Mouse (Mus musculus) spleen, adult 18-20 months (tissue): Measurements from ENCODE around the gene Faf2.

Source experiments
- DNase-seq, 2 experiments: peaks; one replicate each; pipeline ENCODE4 v3.0.0; 2022; ENCODE audit warnings: mixed read lengths in 2 of 2

Faf2 gene

GRCm38 (mm10) chr13:54621155-54621932 is at the start of gene Faf2:
Gene Faf2, plus strand, starts transcription at chr13:54621784.
- peak; percentile 96 to 99 for DNase-seq

DNA sequence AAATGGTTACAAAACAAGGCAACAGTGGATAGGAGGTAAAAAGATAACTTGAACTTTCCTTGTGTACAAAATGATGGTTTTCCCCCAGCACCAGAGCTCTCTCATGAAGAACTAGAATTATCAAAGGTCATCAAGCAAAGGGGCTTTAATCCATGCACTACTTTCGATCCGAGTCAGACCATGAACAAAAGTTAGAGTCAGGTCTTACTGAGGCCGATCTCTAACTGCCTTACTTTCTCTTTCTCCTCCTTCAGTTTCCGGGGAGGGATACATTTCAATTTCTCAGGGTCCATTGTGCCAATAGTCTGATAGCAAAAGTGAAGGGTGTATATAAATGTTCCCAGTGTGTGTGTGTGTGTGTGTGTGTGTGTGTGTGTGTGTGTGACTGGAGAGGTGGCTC is 49.0 kb upstream of the Faf2 start:
- no peak for DNase-seq

DNA sequence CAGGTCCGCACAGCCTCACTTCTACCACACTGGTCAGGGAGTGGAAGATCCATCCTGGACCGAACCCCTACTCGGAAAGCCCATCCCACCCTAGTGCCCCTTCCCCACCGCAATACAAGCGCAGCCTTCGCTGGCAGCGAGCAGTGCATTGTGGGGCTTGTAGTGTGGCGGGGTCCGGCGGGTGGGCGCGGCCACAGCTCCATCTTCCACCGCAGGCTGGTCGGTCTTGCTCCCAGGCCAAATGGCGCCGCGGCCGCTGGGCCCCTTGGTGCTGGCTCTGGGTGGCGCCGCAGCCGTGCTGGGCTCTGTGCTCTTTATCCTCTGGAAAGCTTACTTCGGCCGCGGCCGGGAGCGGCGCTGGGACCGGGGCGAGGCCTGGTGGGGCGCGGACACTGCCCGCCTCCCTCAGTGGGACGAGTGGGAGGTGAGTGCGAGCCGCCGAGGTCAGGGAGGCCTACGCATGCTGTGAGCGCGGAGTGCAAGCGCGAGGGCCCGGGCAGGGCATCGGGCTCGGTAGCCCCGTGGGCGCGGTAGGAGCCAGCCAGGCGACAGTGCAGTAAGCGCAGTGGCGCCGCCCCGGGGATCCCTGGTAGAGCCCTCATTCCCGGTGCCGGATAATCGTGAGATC is 46.6 kb upstream of the Faf2 start, which contains the start of gene Arl10:
Gene Arl10 (plus strand): TSS at position 162 of the 628 bp plus-strand sequence.
- peak; percentile 49 to 71 for DNase-seq

GRCm38 (mm10) chr13:54575489-54575888 is 46.1 kb upstream of the Faf2 start:
- DNase-seq, result peak in 1 of 2 experiments; percentile 12

DNA sequence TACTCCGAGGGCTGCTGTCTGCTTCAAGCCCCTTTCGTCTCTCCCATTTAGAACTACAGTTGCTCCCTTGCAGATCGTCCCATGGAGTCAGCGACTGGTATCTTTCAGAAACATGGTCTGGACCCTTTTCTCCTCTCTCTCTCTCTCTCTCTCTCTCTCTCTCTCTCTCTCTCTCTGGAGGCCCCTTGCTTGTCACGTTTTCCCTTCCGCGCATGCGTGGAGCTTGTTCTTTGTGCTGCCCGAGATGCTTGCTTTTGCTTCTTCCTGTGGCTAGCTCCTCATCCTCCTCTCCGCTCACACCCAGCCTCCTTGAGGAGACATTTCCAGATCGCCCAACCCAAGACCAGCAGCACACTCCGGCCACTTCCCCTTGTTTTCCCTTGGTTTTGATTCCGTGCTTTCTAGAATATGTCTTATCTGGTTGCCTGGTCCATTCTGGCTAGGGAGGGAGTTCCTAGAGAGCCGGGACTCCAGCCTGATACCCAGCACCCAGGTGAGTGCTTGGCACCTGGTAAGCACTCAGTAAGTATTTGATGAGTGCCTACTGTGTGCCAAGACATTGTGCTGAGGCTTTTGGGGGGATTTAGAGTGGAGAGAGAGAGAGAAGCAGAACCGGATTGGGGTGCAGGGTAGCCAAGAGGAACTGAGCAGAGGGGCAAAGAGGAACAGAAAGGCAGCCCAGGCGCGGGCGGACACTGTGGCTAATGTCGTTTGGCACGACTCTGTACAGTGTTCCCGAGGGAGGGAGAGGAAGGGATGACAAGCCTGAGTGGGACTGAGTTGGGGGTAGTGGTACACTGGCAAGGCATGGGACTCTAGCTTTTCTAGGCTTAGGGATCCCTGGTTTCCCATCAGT is 43.7 kb upstream of the Faf2 start:
- peak; percentile 41 to 50 for DNase-seq

- no peak for DNase-seq
Measured at GRCm38 (mm10) chr13:54581385-54581784, 40.2 kb upstream of the Faf2 start.

GRCm38 (mm10) chr13:54582126-54582525 is 39.5 kb upstream of the Faf2 start:
- DNase-seq, result no peak

GRCm38 (mm10) chr13:54582860-54583259 is 38.7 kb upstream of the Faf2 start:
- DNase-seq, result no peak

DNA sequence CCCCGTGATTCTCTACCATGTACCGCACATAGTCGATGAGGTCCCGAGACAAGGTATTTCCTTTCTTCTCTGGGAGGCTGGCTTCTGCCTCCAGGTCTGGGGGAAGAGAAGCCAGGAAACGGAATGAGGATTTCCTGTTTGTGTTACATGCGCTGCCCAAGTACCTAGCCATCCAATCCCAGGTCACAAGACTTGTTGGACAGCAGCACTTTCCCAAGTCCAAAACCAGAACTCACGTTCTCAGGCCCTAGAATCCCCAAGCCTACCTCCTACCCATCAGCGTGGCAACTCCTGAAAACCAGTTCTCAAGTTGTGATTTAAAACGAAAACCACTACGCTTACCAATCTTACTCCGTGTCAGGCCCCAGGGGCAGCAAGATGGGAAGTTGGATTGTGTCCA is 35.8 kb upstream of the Faf2 start:
- no peak for DNase-seq

GRCm38 (mm10) chr13:54589414-54589995 is 32.1 kb upstream of the Faf2 start:
- DNase-seq, result no peak

DNA sequence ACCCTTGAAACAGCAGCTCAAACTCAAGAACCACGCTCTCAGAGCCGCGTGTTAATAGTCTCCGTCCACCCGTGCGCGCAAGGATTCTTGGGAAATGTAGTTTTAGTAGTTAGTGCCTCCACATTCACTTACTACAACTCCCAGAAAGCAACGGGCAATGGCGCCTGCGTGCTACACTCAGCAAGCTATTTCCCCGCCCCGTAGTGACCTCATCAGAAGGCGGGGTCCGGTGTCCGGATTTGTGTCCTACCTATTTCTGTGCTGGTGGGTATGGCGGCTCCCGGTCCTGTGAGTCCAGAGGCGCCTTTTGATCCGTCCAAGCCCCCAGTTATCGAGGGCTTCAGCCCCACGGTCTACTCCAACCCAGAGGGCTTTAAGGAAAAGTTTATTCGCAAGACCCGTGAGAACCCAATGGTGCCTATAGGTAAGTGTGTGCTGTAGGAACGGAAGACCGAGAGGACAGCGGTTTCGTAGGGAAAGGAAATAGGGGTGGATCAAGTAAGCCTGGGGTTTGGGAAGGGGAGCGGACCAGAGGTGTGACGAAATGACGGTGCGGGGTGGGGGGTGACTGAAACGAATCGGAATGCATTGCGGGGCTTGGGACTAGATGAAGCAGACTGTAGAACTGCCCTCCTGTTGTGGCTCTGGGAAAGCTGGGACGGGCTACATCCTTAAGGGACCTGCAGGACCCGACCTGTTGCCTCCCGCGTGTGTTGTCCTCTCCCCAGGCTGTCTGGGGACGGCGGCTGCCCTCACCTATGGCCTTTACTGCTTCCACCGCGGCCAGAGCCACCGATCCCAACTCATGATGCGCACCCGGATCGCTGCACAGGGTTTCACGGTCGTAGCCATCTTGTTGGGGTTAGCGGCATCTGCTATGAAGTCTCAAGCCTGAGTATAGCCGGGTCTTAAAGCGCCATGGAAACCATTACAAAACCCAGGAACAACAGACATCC is 31.3 kb upstream of the Faf2 start, which contains the start of the genes Nop16 and Higd2a:
Gene Nop16 (minus strand): TSS at position 95 of the 956 bp plus-strand sequence.
Gene Higd2a (plus strand): TSS at position 212 of the 956 bp plus-strand sequence.
- peak; percentile 93 to 95 for DNase-seq

GRCm38 (mm10) chr13:54591776-54592356 is 29.7 kb upstream of the Faf2 start:
- no peak for DNase-seq

GRCm38 (mm10) chr13:54593617-54594016 is 28.0 kb upstream of the Faf2 start:
- no peak for DNase-seq

GRCm38 (mm10) chr13:54596107-54596690 is 25.4 kb upstream of the Faf2 start:
- DNase-seq, result no peak

DNA sequence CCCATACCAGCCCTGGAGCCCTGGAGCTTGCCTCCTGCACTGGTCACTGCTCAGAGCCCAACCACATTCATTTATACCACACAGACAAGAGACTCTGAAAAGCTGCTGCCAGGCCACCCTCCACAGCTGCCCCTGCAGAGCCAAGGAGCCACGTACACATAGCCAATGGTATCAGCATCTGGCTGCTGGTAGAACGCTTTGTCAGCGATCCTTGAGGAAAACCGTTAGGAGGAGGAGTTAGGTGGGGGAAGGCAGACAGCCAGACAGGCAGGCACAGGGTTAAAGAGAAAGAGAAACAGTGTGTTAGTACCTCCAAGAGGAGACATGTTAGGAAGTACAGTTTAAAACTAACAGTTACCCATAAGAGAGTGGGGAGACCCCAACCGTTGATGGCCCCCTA is 24.7 kb upstream of the Faf2 start:
- no peak for DNase-seq

GRCm38 (mm10) chr13:54598622-54599143 is 22.9 kb upstream of the Faf2 start:
- DNase-seq, result no peak

GRCm38 (mm10) chr13:54602639-54603111 is 18.9 kb upstream of the Faf2 start:
- DNase-seq, result no peak

GRCm38 (mm10) chr13:54603501-54603900 is 18.1 kb upstream of the Faf2 start:
- DNase-seq, result no peak

DNA sequence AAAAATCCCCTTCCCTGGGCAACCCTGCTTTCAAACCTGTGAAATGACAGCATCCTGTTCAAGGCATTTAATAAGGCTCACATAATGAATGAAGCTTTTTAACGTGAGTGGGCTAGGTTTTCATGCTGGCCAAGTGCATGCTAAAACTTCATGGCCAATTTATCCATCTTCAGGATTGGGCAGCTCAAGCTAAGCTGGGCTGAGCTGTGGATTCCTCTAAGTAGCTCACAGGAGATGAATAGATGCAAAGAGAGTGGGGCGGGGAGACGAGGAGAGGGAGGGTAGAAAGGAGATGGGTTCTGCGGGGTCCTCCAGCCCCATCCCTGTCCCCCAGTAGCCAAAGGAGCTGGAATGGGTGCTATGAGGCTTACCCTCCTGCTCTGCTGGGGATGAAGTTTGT is 17.4 kb upstream of the Faf2 start:
- DNase-seq, result no peak

DNA sequence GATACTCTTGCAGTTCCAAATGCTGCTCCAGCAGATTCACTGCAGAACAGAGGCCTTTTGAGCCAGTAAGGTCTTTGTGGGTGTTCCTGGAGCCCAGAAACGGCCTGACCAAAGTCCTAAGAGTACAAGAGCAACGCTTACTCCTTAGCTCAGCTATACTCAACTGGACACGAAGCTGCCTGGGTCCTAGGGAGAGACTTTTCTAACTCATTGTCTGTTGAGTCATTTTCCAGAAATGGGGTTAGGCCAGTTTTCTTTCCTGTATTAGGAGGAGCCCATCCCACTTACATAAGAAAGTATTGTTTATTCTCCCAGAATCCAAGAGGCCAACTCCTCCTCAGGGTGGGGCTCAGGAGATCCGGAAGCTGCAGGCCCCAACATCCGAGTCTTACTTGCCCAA is 16.2 kb upstream of the Faf2 start:
- no peak for DNase-seq
